Mouse (Mus musculus): Measurements from ENCODE around the gene Rpusd3. TPM values are rescaled to one million over a fixed set of nuclear protein-coding genes. Genes with fewer than 3 reads are reported as not detected.

Gene Rpusd3
- total and polyA plus RNA-seq, 3 experiments, result 24.8 to 34.1 TPM; not detected in 1

DNA sequence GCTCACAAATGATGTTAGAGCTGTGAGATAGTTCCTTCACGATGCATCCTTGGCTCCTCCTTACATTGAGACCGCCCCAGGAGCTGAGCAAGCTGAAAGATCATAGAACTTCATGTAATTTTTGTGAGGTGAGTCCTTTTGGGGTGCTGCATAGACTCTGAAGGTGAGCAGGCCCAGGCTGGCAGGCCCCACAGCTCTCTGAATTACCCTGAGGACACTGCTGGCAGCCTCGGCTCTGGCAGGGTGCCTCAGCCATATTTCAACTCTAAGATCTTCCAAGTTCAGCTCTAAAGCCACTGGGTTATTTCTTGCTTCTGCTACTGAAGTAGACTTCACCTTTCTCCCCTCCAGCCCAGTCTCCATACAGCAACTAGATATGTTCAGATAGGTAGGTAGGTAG is 21.5 kb upstream of the Rpusd3 start:
- TF ChIP-seq POLR2AphosphoS2 (IDR thresholded peaks at IDR 0.05; ENCODE audit: low read length) (no peak), CHD1 (IDR thresholded peaks at IDR 0.05; ENCODE audit: low read depth, low read length) (no peak), USF1 (IDR thresholded peaks at IDR 0.05; ENCODE audit: low read depth, low read length) (no peak), MAZ (IDR thresholded peaks at IDR 0.05; ENCODE audit: low read depth, low read length) (no peak), TBP (IDR thresholded peaks at IDR 0.05; ENCODE audit: low read depth, low read length) (no peak), RCOR1 (IDR thresholded peaks at IDR 0.05; ENCODE audit: low read depth, low read length) (no peak), ZKSCAN1 (IDR thresholded peaks at IDR 0.05; ENCODE audit: low read depth, low read length) (no peak), HCFC1 (IDR thresholded peaks at IDR 0.05; ENCODE audit: low read depth, low read length) (no peak), TCF12 (IDR thresholded peaks at IDR 0.05; ENCODE audit: low read depth, low read length) (no peak)
- H3K9me3 ChIP-seq (replicated peaks; ENCODE audit: insufficient read depth, low read length), result no peaks in the 10 kb centered on the region
- no peaks in the 10 kb centered on the region; a peak in 1 of 4 replicates for H3K27me3 ChIP-seq (ENCODE audit: control insufficient read depth in 1 of 2, insufficient read depth in 2 of 2, low read length in 2 of 2)

GRCm38 (mm10) chr6:113438721-113439430 is 19.7 kb upstream of the Rpusd3 start:
- Histone ChIP-seq H3K9ac (ENCODE audit: control insufficient read depth, low read depth, low read length, poor library complexity, severe bottlenecking) (no peak overlapping the region), H3K36me3 (ENCODE audit: control insufficient read depth in 1 of 2, insufficient read depth in 2 of 2, low read length in 2 of 2) (peaks cover 0 to 10% of the 10 kb centered on the region in 2 experiments; a peak in 2 of 4 replicates), H3K9me3 (replicated peaks; ENCODE audit: insufficient read depth, low read length) (no peaks in the 10 kb centered on the region), H3K4me3 (ENCODE audit: control insufficient read depth in 1 of 2, insufficient read depth in 1 of 2, low read depth in 2 of 2, low read length in 2 of 2) (no peak overlapping the region), H3K27me3 (ENCODE audit: control insufficient read depth in 1 of 2, insufficient read depth in 2 of 2, low read length in 2 of 2) (no peaks in the 10 kb centered on the region; a peak in 1 of 4 replicates), H3K27ac (ENCODE audit: control insufficient read depth, low read depth, low read length) (no peak overlapping the region), H3K79me2 (ENCODE audit: control insufficient read depth, insufficient read depth, low read length, poor library complexity) (peaks cover 13% of the 10 kb centered on the region), H3K4me1 (ENCODE audit: control insufficient read depth in 1 of 2, insufficient read depth in 2 of 2, low read length in 2 of 2) (peaks cover 4 to 13% of the 10 kb centered on the region in 2 experiments)
- no peak for DNase-seq (ENCODE audit: low read depth, low spot score)
- no peak for TF ChIP-seq GABPA (IDR thresholded peaks at IDR 0.05; ENCODE audit: low read depth, low read length)
- TF ChIP-seq MAFK (IDR thresholded peaks at IDR 0.05; ENCODE audit: borderline replicate concordance, low read depth, low read length), result no peak
- TF ChIP-seq MXI1 (IDR thresholded peaks at IDR 0.05; ENCODE audit: low read depth, low read length), result no peak
- TF ChIP-seq ELF1 (IDR thresholded peaks at IDR 0.05; ENCODE audit: low read depth, low read length), result no peak
- TF ChIP-seq POLR2AphosphoS5 (IDR thresholded peaks at IDR 0.05; ENCODE audit: borderline replicate concordance, low read depth, low read length), result no peak
- TF ChIP-seq NRF1 (IDR thresholded peaks at IDR 0.05; ENCODE audit: insufficient read depth, low read depth, low read length, poor library complexity, severe bottlenecking), result no peak
- TF ChIP-seq ZMIZ1 (IDR thresholded peaks at IDR 0.05; ENCODE audit: low read depth, low read length), result no peak
- no peak for TF ChIP-seq ZKSCAN1 (IDR thresholded peaks at IDR 0.05; ENCODE audit: low read depth, low read length)
- no peak for TF ChIP-seq ZC3H11A (IDR thresholded peaks at IDR 0.05; ENCODE audit: low read depth, low read length)
- no peak for TF ChIP-seq TAL1 (IDR thresholded peaks at IDR 0.05; ENCODE audit: low read length)
- no peak for TF ChIP-seq MAZ (IDR thresholded peaks at IDR 0.05; ENCODE audit: low read depth, low read length)
- no peak for TF ChIP-seq ZNF384 (IDR thresholded peaks at IDR 0.05; ENCODE audit: low read depth, low read length)
- no peak for TF ChIP-seq POLR2AphosphoS2 (IDR thresholded peaks at IDR 0.05; ENCODE audit: low read length)
- TF ChIP-seq ETS1 (IDR thresholded peaks at IDR 0.05; ENCODE audit: low read depth, low read length), result no peak

More for the DNA sequence above, 21.5 kb upstream of the Rpusd3 start:
- Histone ChIP-seq H3K4me3 (ENCODE audit: control insufficient read depth in 1 of 2, insufficient read depth in 1 of 2, low read depth in 2 of 2, low read length in 2 of 2) (no peak overlapping the region), H3K9ac (ENCODE audit: control insufficient read depth, low read depth, low read length, poor library complexity, severe bottlenecking) (no peak overlapping the region), H3K79me2 (ENCODE audit: control insufficient read depth, insufficient read depth, low read length, poor library complexity) (peaks cover 18% of the 10 kb centered on the region), H3K27ac (ENCODE audit: control insufficient read depth, low read depth, low read length) (no peak overlapping the region), H3K36me3 (ENCODE audit: control insufficient read depth in 1 of 2, insufficient read depth in 2 of 2, low read length in 2 of 2) (peaks cover 5 to 13% of the 10 kb centered on the region in 2 experiments), H3K4me1 (ENCODE audit: control insufficient read depth in 1 of 2, insufficient read depth in 2 of 2, low read length in 2 of 2) (peaks cover 4 to 16% of the 10 kb centered on the region in 2 experiments)
- no peak for DNase-seq (ENCODE audit: low read depth, low spot score)

All from MEL (cell line).